Mouse (Mus musculus) heart, postnatal 0 days (tissue): Measurements from ENCODE around the gene Gm20532. TPM values are rescaled to one million over a fixed set of nuclear protein-coding genes. Genes with fewer than 3 reads are reported as not detected.

Source experiments
- ATAC-seq: fragments of 200-750 bp; cut with Nextera tagmentation; 2 replicates; pipeline ENCODE4 v1.8.0; 2017; ENCODE audit warnings: low read depth, moderate number of reproducible peaks, moderate library complexity; ENCODE audit not compliant: insufficient read depth
- DNase-seq: peaks from one replicate; pipeline ENCODE4 v3.0.0-alpha.2; 2016; ENCODE audit warnings: low spot score
- H3K27ac ChIP-seq: fragments of 300-500 bp; sonication (generic); 2 replicates; pipeline ENCODE4 v1.5.1; 2014; ENCODE audit warnings: low read depth, mild to moderate bottlenecking
- H3K27me3 ChIP-seq: fragments of 300-500 bp; sonication (generic); 2 replicates; pipeline ENCODE4 v1.6.1; 2014; ENCODE audit warnings: low read length, mixed read lengths; ENCODE audit not compliant: control insufficient read depth, insufficient read depth
- H3K36me3 ChIP-seq: fragments of 300-500 bp; sonication (generic); replicated peaks from 2 replicates; pipeline ENCODE4 v1.6.1; 2014; ENCODE audit warnings: low read length, mixed read lengths; ENCODE audit not compliant: control insufficient read depth, insufficient read depth
- H3K4me1 ChIP-seq: fragments of 300-500 bp; sonication (generic); 2 replicates; pipeline ENCODE4 v1.6.1; 2014; ENCODE audit warnings: antibody characterized with exemption; ENCODE audit not compliant: control insufficient read depth, insufficient read depth
- H3K4me2 ChIP-seq: fragments of 300-500 bp; sonication (generic); 2 replicates; pipeline ENCODE4 v1.6.1; 2014; ENCODE audit warnings: low read depth, mild to moderate bottlenecking, low read length, moderate library complexity
- H3K4me3 ChIP-seq: fragments of 300-500 bp; sonication (generic); 2 replicates; pipeline ENCODE4 v1.5.1; 2014; ENCODE audit warnings: low read depth, low read length
- H3K9ac ChIP-seq: fragments of 300-500 bp; sonication (generic); replicated peaks from 2 replicates; pipeline ENCODE4 v1.6.1; 2014; ENCODE audit warnings: low read depth, low read length, mixed read lengths
- H3K9me3 ChIP-seq: fragments of 300-500 bp; sonication (generic); replicated peaks from 2 replicates; pipeline ENCODE4 v1.6.1; 2016; ENCODE audit warnings: low read length; ENCODE audit not compliant: control insufficient read depth
- CTCF ChIP-seq: IDR thresholded peaks from 2 replicates; pipeline ENCODE4 v1.5.1; 2016; ENCODE audit warnings: antibody characterized with exemption, control low read depth, low read depth
- EP300 ChIP-seq: IDR thresholded peaks from 2 replicates; pipeline ENCODE4 v1.6.1; 2016; ENCODE audit warnings: antibody characterized with exemption, low read depth
- WGBS: fragments of 180-500 bp; shearing (Covaris S2); extraction: QIAGEN DNeasy Blood & Tissue Kit; methylation state at CpG from one replicate; pipeline ENCODE4 v1.1.7; 2014; 5-methylcytosine and 5-hydroxymethylcytosine counted together
- polyA plus RNA-seq: library from polyadenylated mRNA; unstranded; fragments of >200 nt; fragmentation: Nextera tagmentation; extraction: Ambion mirVana; gene quantifications from 2 replicates; pipeline ENCODE4 v1.2.1, GENCODE M21; 2015
- total RNA-seq: library from RNA; depleted of rRNA; stranded (reverse); fragments of >200 nt; gene quantifications from 2 replicates; pipeline ENCODE4 v1.2.3, GENCODE M21; 2014; ENCODE audit warnings: low replicate concordance

The Gm20532 gene
- total and polyA plus RNA-seq, 2 experiments from 2014 or later = not detected

GRCm38 (mm10) chr2:26596898-26597297 is 10.5 kb downstream of the Gm20532 start:
- H3K27ac ChIP-seq = no peak overlapping the region
- DNase-seq (no peak), ATAC-seq (no peak)
- H3K4me1 ChIP-seq = no peaks in the 10 kb centered on the region
- H3K4me3 ChIP-seq = no peak overlapping the region
- no peaks in the 10 kb centered on the region for H3K27me3 ChIP-seq
- WGBS = 86% methylated on average over 3 of the region's 3 CpGs
- no peak overlapping the region for H3K4me2 ChIP-seq
- no peak overlapping the region for H3K9ac ChIP-seq
- no peaks in the 10 kb centered on the region for H3K9me3 ChIP-seq
- peaks cover 26% of the 10 kb centered on the region for H3K36me3 ChIP-seq
- TF ChIP-seq CTCF (no peak), EP300 (no peak)

- 88% methylated on average over 2 of the region's 2 CpGs for WGBS
- TF ChIP-seq EP300 (no peak), CTCF (no peak)
These were observed 11.4 kb downstream of the Gm20532 start for GRCm38 (mm10) chr2:26597810-26598209.

GRCm38 (mm10) chr2:26598462-26598861 is 12.0 kb downstream of the Gm20532 start:
- Histone ChIP-seq H3K4me3 (no peak overlapping the region), H3K4me2 (no peak overlapping the region), H3K36me3 (peaks cover 11% of the 10 kb centered on the region), H3K4me1 (no peaks in the 10 kb centered on the region), H3K27me3 (no peaks in the 10 kb centered on the region), H3K27ac (no peak overlapping the region), H3K9ac (no peak overlapping the region), H3K9me3 (no peaks in the 10 kb centered on the region)
- DNase-seq = no peak
- TF ChIP-seq CTCF (no peak), EP300 (no peak)
- 60% methylated on average over 3 of the region's 3 CpGs for WGBS
- ATAC-seq = no peak

More at GRCm38 (mm10) chr2:26597810-26598209, 11.4 kb downstream of the Gm20532 start:
- Histone ChIP-seq H3K36me3 (peaks cover 18% of the 10 kb centered on the region), H3K4me1 (no peaks in the 10 kb centered on the region), H3K9me3 (no peaks in the 10 kb centered on the region), H3K27ac (no peak overlapping the region), H3K27me3 (no peaks in the 10 kb centered on the region), H3K4me3 (no peak overlapping the region), H3K9ac (no peak overlapping the region), H3K4me2 (no peak overlapping the region)
- no peak for ATAC-seq
- DNase-seq = no peak

- TF ChIP-seq EP300 = no peak
- TF ChIP-seq CTCF = no peak
- 88% methylated on average over 4 of the region's 4 CpGs for WGBS
- H3K4me3 ChIP-seq = no peak overlapping the region
- H3K4me1 ChIP-seq = no peaks in the 10 kb centered on the region
- H3K36me3 ChIP-seq = peaks cover 3% of the 10 kb centered on the region; the same call in 1 of the 2 replicates
- H3K27me3 ChIP-seq = no peaks in the 10 kb centered on the region
- DNase-seq (no peak), ATAC-seq (no peak)
- no peak overlapping the region for H3K9ac ChIP-seq
- H3K9me3 ChIP-seq = no peaks in the 10 kb centered on the region
- no peak overlapping the region for H3K27ac ChIP-seq
- no peak overlapping the region for H3K4me2 ChIP-seq
These were observed 13.5 kb downstream of the Gm20532 start for GRCm38 (mm10) chr2:26599965-26600364.

GRCm38 (mm10) chr2:26600664-26601063 is 14.2 kb downstream of the Gm20532 start:
- no peak overlapping the region for H3K4me3 ChIP-seq
- WGBS = 91% methylated on average over 2 of the region's 2 CpGs
- no peaks in the 10 kb centered on the region for H3K4me1 ChIP-seq
- no peak overlapping the region for H3K4me2 ChIP-seq
- H3K36me3 ChIP-seq = no peaks in the 10 kb centered on the region; the same call in 1 of the 2 replicates
- H3K9me3 ChIP-seq = no peaks in the 10 kb centered on the region
- no peak overlapping the region for H3K9ac ChIP-seq
- DNase-seq (no peak), ATAC-seq (no peak)
- no peak for TF ChIP-seq CTCF
- TF ChIP-seq EP300 = no peak
- H3K27me3 ChIP-seq = no peaks in the 10 kb centered on the region
- H3K27ac ChIP-seq = no peak overlapping the region

GRCm38 (mm10) chr2:26601595-26601994 is 15.2 kb downstream of the Gm20532 start:
- Histone ChIP-seq H3K27ac (no peak overlapping the region), H3K4me3 (no peak overlapping the region), H3K4me2 (no peak overlapping the region), H3K4me1 (peaks cover 7% of the 10 kb centered on the region; the same call in 1 of the 2 replicates), H3K9me3 (no peaks in the 10 kb centered on the region), H3K9ac (no peak overlapping the region), H3K27me3 (no peaks in the 10 kb centered on the region), H3K36me3 (no peaks in the 10 kb centered on the region)
- no peak for ATAC-seq
- TF ChIP-seq EP300 = no peak
- TF ChIP-seq CTCF = no peak
- WGBS = 87% methylated on average over 1 of the region's 1 CpGs
- DNase-seq = no peak
